Mouse (Mus musculus) hindbrain, embryonic 12.5 days (tissue): ENCODE measurements at regions not wholly inside any gene's neighbourhood (a gene's known extent, or its start where the extent isn't known, plus 50 kb on each side); places are given as distances from the start of the nearest gene placed in this dataset.
"Not testable (repeated sequence)": the region's sequence is repeated elsewhere in the genome, so short reads cannot be mapped to it uniquely, and the experiment has no call there.

Experiments used
- ATAC-seq: fragments of 200-750 bp; cut with Nextera tagmentation; 2 replicates; pipeline ENCODE4 v1.8.0; 2017; ENCODE audit warnings: moderate TSS enrichment; ENCODE audit not compliant: low FRiP score
- H3K27ac ChIP-seq: fragments of 300-500 bp; sonication (generic); 2 replicates; pipeline ENCODE4 v1.5.1; 2016; ENCODE audit warnings: mild to moderate bottlenecking
- H3K27me3 ChIP-seq: fragments of 300-500 bp; sonication (generic); 2 replicates; pipeline ENCODE4 v1.6.1; 2016; ENCODE audit warnings: mild to moderate bottlenecking
- H3K36me3 ChIP-seq: fragments of 300-500 bp; sonication (generic); 2 replicates; pipeline ENCODE4 v1.6.1; 2016; ENCODE audit warnings: mild to moderate bottlenecking
- H3K4me1 ChIP-seq: fragments of 300-500 bp; sonication (generic); 2 replicates; pipeline ENCODE4 v1.6.1; 2016
- H3K4me2 ChIP-seq: fragments of 300-500 bp; sonication (generic); replicated peaks from 2 replicates; pipeline ENCODE4 v1.6.1; 2016; ENCODE audit warnings: mild to moderate bottlenecking
- H3K4me3 ChIP-seq: fragments of 300-500 bp; sonication (generic); 2 replicates; pipeline ENCODE4 v1.5.1; 2016; ENCODE audit warnings: mild to moderate bottlenecking
- H3K9ac ChIP-seq: fragments of 300-500 bp; sonication (generic); 2 replicates; pipeline ENCODE4 v1.6.1; 2016; ENCODE audit warnings: mild to moderate bottlenecking, moderate library complexity
- H3K9me3 ChIP-seq: fragments of 300-500 bp; sonication (generic); replicated peaks from 2 replicates; pipeline ENCODE4 v1.6.1; 2016; ENCODE audit warnings: mild to moderate bottlenecking
- WGBS: fragments of 180-500 bp; shearing (Covaris S2); methylation state at CpG from one replicate; pipeline ENCODE4 v1.1.7; 2016; 5-methylcytosine and 5-hydroxymethylcytosine counted together

- WGBS: 90% methylated on average over 4 of the region's 4 CpGs
- Histone ChIP-seq H3K4me2 (no peak overlapping the region), H3K9ac (no peak overlapping the region), H3K27me3 (no peaks in the 10 kb centered on the region), H3K9me3 (no peaks in the 10 kb centered on the region), H3K4me1 (no peaks in the 10 kb centered on the region), H3K27ac (no peak overlapping the region), H3K4me3 (no peak overlapping the region), H3K36me3 (no peaks in the 10 kb centered on the region)
- ATAC-seq: no peak
These were observed 327.0 kb upstream of the Akr1e1 start for GRCm38 (mm10) chr13:4935940-4936339.

DNA sequence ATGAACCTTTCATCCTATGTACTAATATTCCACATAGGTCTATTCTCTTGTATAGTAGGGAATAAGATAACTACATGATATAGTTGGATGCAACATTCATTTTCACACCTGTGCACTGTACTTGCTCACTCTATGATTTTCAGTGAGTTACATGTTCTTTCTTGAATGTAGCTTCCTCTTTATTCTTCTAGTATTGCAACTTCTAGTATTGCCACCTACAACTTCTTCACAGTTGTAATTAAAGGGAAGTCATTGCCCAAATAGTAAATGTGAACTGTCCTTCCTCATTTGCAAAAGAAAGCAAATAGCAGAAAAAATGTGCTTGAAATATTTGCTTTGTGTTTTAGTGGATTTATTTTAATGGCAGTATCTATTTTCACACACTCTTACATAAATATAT lies 330.9 kb upstream of the Akr1e1 start:
- H3K4me2 ChIP-seq: no peak overlapping the region
- H3K27ac ChIP-seq: no peak overlapping the region
- H3K9ac ChIP-seq: no peak overlapping the region
- no peaks in the 10 kb centered on the region for H3K9me3 ChIP-seq
- no peaks in the 10 kb centered on the region for H3K27me3 ChIP-seq
- H3K36me3 ChIP-seq: no peaks in the 10 kb centered on the region
- no peak overlapping the region for H3K4me3 ChIP-seq
- no peak for ATAC-seq
- no peaks in the 10 kb centered on the region for H3K4me1 ChIP-seq

GRCm38 (mm10) chr13:4942490-4942889 lies 333.5 kb upstream of the Akr1e1 start:
- not testable (repeated sequence) for H3K4me3 ChIP-seq, H3K4me1 ChIP-seq, H3K27me3 ChIP-seq, H3K27ac ChIP-seq, H3K4me2 ChIP-seq, H3K36me3 ChIP-seq, H3K9ac ChIP-seq, H3K9me3 ChIP-seq
- WGBS: 31% methylated on average over 6 of the region's 14 CpGs
- ATAC-seq: peak; percentile 62; the same call in 1 of the 2 replicates

DNA sequence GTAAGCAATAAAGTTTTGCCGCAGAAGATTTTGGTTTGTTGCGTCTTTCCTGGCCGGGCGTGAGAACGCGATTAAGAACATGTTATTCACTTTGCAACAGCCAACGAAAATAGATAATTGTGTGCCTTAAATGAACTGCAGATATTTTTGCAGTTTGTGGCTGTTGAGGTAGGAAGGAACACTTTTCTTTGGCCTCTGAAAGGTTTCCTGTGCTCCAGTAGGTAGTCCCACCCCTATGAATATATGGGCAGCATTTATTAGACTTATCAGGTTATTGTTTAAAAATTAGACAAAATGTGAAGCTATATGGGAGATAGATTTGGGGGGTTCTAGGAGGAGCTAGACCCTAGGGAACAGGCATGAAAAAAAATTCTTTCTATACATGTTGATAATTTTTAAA lies 334.1 kb upstream of the Akr1e1 start:
- Histone ChIP-seq H3K9ac (peak overlapping the region; percentile 47), H3K4me3 (peak overlapping the region; percentile 32), H3K36me3 (no peaks in the 10 kb centered on the region), H3K27ac (no peak overlapping the region), H3K27me3 (no peaks in the 10 kb centered on the region), H3K4me2 (peak overlapping the region; percentile 48), H3K4me1 (no peaks in the 10 kb centered on the region), H3K9me3 (no peaks in the 10 kb centered on the region)
- 42% methylated on average over 7 of the region's 7 CpGs for WGBS
- 0 out of 2 replicates have a peak, but pooled peaks have one; percentile 41 for ATAC-seq

DNA sequence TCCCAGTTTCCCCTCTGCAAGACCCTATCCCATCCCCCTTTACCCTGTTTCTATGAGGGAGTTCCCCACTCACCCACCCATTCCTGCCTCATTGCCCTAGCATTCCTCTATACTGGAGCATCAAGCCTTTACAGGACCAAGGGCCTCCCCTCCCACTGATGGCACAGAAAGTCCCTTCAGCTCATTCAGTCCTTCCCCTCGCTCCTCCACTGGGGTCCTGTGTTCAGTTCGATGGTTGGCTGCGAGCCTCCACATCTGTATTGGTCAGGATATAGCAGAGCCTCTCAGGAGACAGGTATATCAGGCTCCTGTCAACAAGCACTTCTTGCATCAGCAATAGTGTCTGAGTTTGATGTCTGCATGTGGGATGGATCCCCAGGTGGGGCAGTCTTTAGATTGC lies 346.4 kb upstream of the Akr1e1 start:
- Histone ChIP-seq H3K4me1 (no peaks in the 10 kb centered on the region), H3K27me3 (no peaks in the 10 kb centered on the region), H3K4me3 (no peak overlapping the region), H3K9me3 (no peaks in the 10 kb centered on the region), H3K36me3 (no peaks in the 10 kb centered on the region), H3K27ac (no peak overlapping the region), H3K9ac (no peak overlapping the region), H3K4me2 (no peak overlapping the region)
- 89% methylated on average over 3 of the region's 3 CpGs for WGBS
- no peak for ATAC-seq

GRCm38 (mm10) chr13:4964824-4965223 lies 355.9 kb upstream of the Akr1e1 start:
- Histone ChIP-seq H3K4me1 (no peaks in the 10 kb centered on the region), H3K27me3 (no peaks in the 10 kb centered on the region), H3K9ac (no peak overlapping the region), H3K4me2 (no peak overlapping the region), H3K9me3 (no peaks in the 10 kb centered on the region), H3K4me3 (no peak overlapping the region), H3K36me3 (no peaks in the 10 kb centered on the region), H3K27ac (no peak overlapping the region)
- no peak for ATAC-seq

GRCm38 (mm10) chr13:4970081-4970892 lies 361.3 kb upstream of the Akr1e1 start:
- WGBS: 83% methylated on average over 2 of the region's 2 CpGs
- no peaks in the 10 kb centered on the region for H3K36me3 ChIP-seq
- ATAC-seq: no peak
- no peak overlapping the region for H3K4me2 ChIP-seq
- H3K9ac ChIP-seq: no peak overlapping the region
- H3K4me3 ChIP-seq: no peak overlapping the region
- no peaks in the 10 kb centered on the region for H3K27me3 ChIP-seq
- H3K9me3 ChIP-seq: no peaks in the 10 kb centered on the region
- no peaks in the 10 kb centered on the region for H3K4me1 ChIP-seq
- H3K27ac ChIP-seq: no peak overlapping the region

- no peak for ATAC-seq
- Histone ChIP-seq H3K9me3 (no peaks in the 10 kb centered on the region), H3K4me1 (no peaks in the 10 kb centered on the region), H3K4me2 (no peak overlapping the region), H3K27me3 (no peaks in the 10 kb centered on the region), H3K4me3 (no peak overlapping the region), H3K27ac (no peak overlapping the region), H3K9ac (no peak overlapping the region), H3K36me3 (no peaks in the 10 kb centered on the region)
- WGBS: 75% methylated on average over 4 of the region's 4 CpGs
These were observed 362.6 kb upstream of the Akr1e1 start for GRCm38 (mm10) chr13:4971472-4972067.

- H3K9me3 ChIP-seq: no peaks in the 10 kb centered on the region
- H3K4me3 ChIP-seq: no peak overlapping the region
- no peak overlapping the region for H3K27ac ChIP-seq
- H3K4me1 ChIP-seq: no peaks in the 10 kb centered on the region
- no peak overlapping the region for H3K9ac ChIP-seq
- 86% methylated on average over 1 of the region's 1 CpGs for WGBS
- no peak overlapping the region for H3K4me2 ChIP-seq
- ATAC-seq: no peak
- H3K27me3 ChIP-seq: no peaks in the 10 kb centered on the region
- H3K36me3 ChIP-seq: no peaks in the 10 kb centered on the region
These were observed 383.9 kb upstream of the Akr1e1 start for GRCm38 (mm10) chr13:4992876-4993275.

- peaks cover 6% of the 10 kb centered on the region; the same call in 1 of the 2 replicates for H3K4me1 ChIP-seq
- no peak overlapping the region for H3K4me3 ChIP-seq
- no peak overlapping the region for H3K4me2 ChIP-seq
- H3K36me3 ChIP-seq: no peaks in the 10 kb centered on the region
- H3K27ac ChIP-seq: no peak overlapping the region
- H3K9me3 ChIP-seq: no peaks in the 10 kb centered on the region
- H3K9ac ChIP-seq: no peak overlapping the region
- no peak for ATAC-seq
- 91% methylated on average over 1 of the region's 1 CpGs for WGBS
- no peaks in the 10 kb centered on the region for H3K27me3 ChIP-seq
These were observed 399.3 kb upstream of the Akr1e1 start for GRCm38 (mm10) chr13:5008296-5008695.

DNA sequence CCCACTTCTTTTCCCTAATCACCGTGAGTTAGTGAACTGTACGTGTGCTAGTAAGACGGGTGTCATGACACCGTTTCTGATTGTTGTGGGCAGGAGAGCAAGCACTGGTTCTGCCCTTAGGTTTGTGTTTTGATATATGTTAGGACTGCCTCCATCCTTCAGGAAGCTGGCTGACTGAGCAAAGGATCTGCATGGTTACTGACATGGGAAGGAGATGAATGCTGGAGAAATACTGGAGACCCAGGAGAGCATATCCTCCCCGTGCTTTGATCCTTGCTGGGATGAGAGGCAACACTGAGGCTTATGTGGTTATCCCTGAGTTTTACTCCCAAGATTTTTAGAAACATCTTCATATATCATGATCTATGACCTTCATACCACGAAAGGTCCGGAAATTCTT lies 413.5 kb upstream of the Akr1e1 start:
- H3K4me3 ChIP-seq: no peak overlapping the region
- ATAC-seq: no peak
- no peaks in the 10 kb centered on the region for H3K27me3 ChIP-seq
- no peaks in the 10 kb centered on the region for H3K9me3 ChIP-seq
- H3K4me2 ChIP-seq: no peak overlapping the region
- no peak overlapping the region for H3K27ac ChIP-seq
- WGBS: 88% methylated on average over 7 of the region's 7 CpGs
- H3K4me1 ChIP-seq: no peaks in the 10 kb centered on the region
- H3K36me3 ChIP-seq: no peaks in the 10 kb centered on the region
- H3K9ac ChIP-seq: no peak overlapping the region

GRCm38 (mm10) chr13:5059859-5060258 lies 450.9 kb upstream of the Akr1e1 start:
- H3K36me3 ChIP-seq: no peaks in the 10 kb centered on the region
- no peaks in the 10 kb centered on the region for H3K27me3 ChIP-seq
- H3K4me2 ChIP-seq: no peak overlapping the region
- no peak overlapping the region for H3K9ac ChIP-seq
- no peaks in the 10 kb centered on the region for H3K4me1 ChIP-seq
- H3K9me3 ChIP-seq: no peaks in the 10 kb centered on the region
- no peak overlapping the region for H3K27ac ChIP-seq
- ATAC-seq: no peak
- no peak overlapping the region for H3K4me3 ChIP-seq
- 72% methylated on average over 2 of the region's 2 CpGs for WGBS

- no peaks in the 10 kb centered on the region for H3K36me3 ChIP-seq
- no peak for ATAC-seq
- H3K9me3 ChIP-seq: no peaks in the 10 kb centered on the region
These were observed 451.5 kb upstream of the Akr1e1 start for GRCm38 (mm10) chr13:5060462-5060861.

More at GRCm38 (mm10) chr13:5060462-5060861, 451.5 kb upstream of the Akr1e1 start:
- Histone ChIP-seq H3K4me1 (no peaks in the 10 kb centered on the region), H3K9ac (no peak overlapping the region), H3K27me3 (no peaks in the 10 kb centered on the region), H3K4me2 (no peak overlapping the region), H3K4me3 (no peak overlapping the region), H3K27ac (no peak overlapping the region)
- WGBS: 61% methylated on average over 2 of the region's 2 CpGs
